Mouse (Mus musculus): Measurements from ENCODE around the gene Hmg20b. TPM values are rescaled to one million over a fixed set of nuclear protein-coding genes. Genes with fewer than 3 reads are reported as not detected.

Gene Hmg20b
- total and polyA plus RNA-seq, 3 experiments: 7.9 to 39.6 (median 18.7) TPM

GRCm38 (mm10) chr10:81375322-81375721 lies 25.0 kb upstream of the Hmg20b start:
- H3K79me2 ChIP-seq (replicated peaks; ENCODE audit: control insufficient read depth, extremely low read depth, insufficient read depth, poor library complexity, severe bottlenecking): peaks cover 36% of the 10 kb centered on the region
- H3K4me1 ChIP-seq (ENCODE audit: control insufficient read depth in 1 of 2, insufficient read depth in 2 of 2): peaks cover 5 to 42% of the 10 kb centered on the region in 2 experiments; a peak in 3 of 4 replicates
- H3K9me3 ChIP-seq (replicated peaks; ENCODE audit: low read length): no peaks in the 10 kb centered on the region
- H3K9ac ChIP-seq (ENCODE audit: insufficient read depth, low read depth): no peak overlapping the region
- H3K4me3 ChIP-seq (replicated peaks in 1 of 3; ENCODE audit: low read depth in 2 of 3, low read length in 2 of 3, poor library complexity in 1 of 3): no peak overlapping the region
- in situ Hi-C loops (cut with MboI; ENCODE audit: low pct_ligation_motif_present, low pct_unique_long_range_greater_than_20kb, low sequenced_read_pairs): no loop called here
- DNase-seq (ENCODE audit: extremely low read depth): no peak
- peaks cover 42 to 51% of the 10 kb centered on the region in 2 experiments for H3K36me3 ChIP-seq (replicated peaks in 1 of 2; ENCODE audit: control insufficient read depth in 1 of 2, insufficient read depth in 1 of 2, low read length in 1 of 2)
- no peak overlapping the region for H3K27ac ChIP-seq (ENCODE audit: insufficient read depth, low read depth)
- no peak overlapping the region for H3K4me2 ChIP-seq (ENCODE audit: insufficient read depth, low read depth, poor library complexity, severe bottlenecking)
- dilution Hi-C loops (cut with MboI; ENCODE audit: extremely low pct_ligation_motif_present, extremely low pct_unique_long_range_greater_than_20kb, low sequenced_read_pairs): no loop called here
- H3K27me3 ChIP-seq (replicated peaks): no peaks in the 10 kb centered on the region
- no peak for TF ChIP-seq KAT2A (IDR thresholded peaks at IDR 0.05; ENCODE audit: insufficient replicate concordance, low read length)
- TF ChIP-seq E2F4 (IDR thresholded peaks at IDR 0.05; ENCODE audit: insufficient replicate concordance, low read depth, low read length): no peak
- no peak for TF ChIP-seq ZC3H11A (IDR thresholded peaks at IDR 0.05; ENCODE audit: low read depth, low read length)
- TF ChIP-seq MEF2A (IDR thresholded peaks at IDR 0.05; ENCODE audit: borderline replicate concordance, low read depth, low read length): no peak
- TF ChIP-seq TBP (conservative IDR thresholded peaks at IDR 0.05; ENCODE audit: low read depth, low read length): no peak
- TF ChIP-seq HCFC1 (IDR thresholded peaks at IDR 0.05; ENCODE audit: low read depth, low read length): no peak
- no peak for TF ChIP-seq ZNF384 (IDR thresholded peaks at IDR 0.05; ENCODE audit: low read depth, low read length)
- no peak for TF ChIP-seq SIN3A (IDR thresholded peaks at IDR 0.05; ENCODE audit: low read length)
- TF ChIP-seq PAX5 (IDR thresholded peaks at IDR 0.05; ENCODE audit: low read length): no peak
- TF ChIP-seq IRF4 (IDR thresholded peaks at IDR 0.05; ENCODE audit: low read depth, low read length): no peak
- TF ChIP-seq RCOR1 (conservative IDR thresholded peaks at IDR 0.05; ENCODE audit: low read depth, low read length): no peak
- no peak for TF ChIP-seq ELF1 (IDR thresholded peaks at IDR 0.05; ENCODE audit: low read depth, low read length)
- no peak for TF ChIP-seq MAX (IDR thresholded peaks at IDR 0.05; ENCODE audit: low read length)
- no peak for TF ChIP-seq USF1 (IDR thresholded peaks at IDR 0.05; ENCODE audit: low read depth, low read length)
- no peak for TF ChIP-seq POLR2A (IDR thresholded peaks at IDR 0.05; ENCODE audit: low read depth, low read length)
- TF ChIP-seq GABPA (IDR thresholded peaks at IDR 0.05; ENCODE audit: insufficient replicate concordance, low read depth, low read length): no peak
- TF ChIP-seq CHD1 (IDR thresholded peaks at IDR 0.05; ENCODE audit: low read depth, low read length): no peak
- no peak for TF ChIP-seq MYC (IDR thresholded peaks at IDR 0.05; ENCODE audit: low read depth, low read length)
- no peak for TF ChIP-seq SMC3 (IDR thresholded peaks at IDR 0.05; ENCODE audit: low read depth, low read length)

DNA sequence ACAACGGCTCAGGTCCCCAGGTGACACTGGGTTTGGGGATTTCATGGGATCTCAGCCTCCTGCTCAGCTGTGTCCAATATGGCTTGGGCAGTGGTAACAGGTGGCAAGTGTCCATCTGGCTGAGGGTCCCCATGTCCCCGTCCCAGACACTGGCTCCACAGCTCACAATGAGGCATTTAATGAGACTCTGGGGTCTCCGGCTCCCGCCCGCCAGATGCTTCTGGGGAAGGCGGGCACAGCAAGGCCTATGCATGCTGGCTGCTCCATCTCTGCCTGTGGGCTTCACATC lies 16.9 kb upstream of the Hmg20b start:
- in situ Hi-C loops (cut with MboI; ENCODE audit: low pct_ligation_motif_present, low pct_unique_long_range_greater_than_20kb, low sequenced_read_pairs): no loop called here
- Histone ChIP-seq H3K9ac (ENCODE audit: insufficient read depth, low read depth) (no peak overlapping the region), H3K9me3 (replicated peaks; ENCODE audit: low read length) (no peaks in the 10 kb centered on the region), H3K27ac (ENCODE audit: insufficient read depth, low read depth) (no peak overlapping the region), H3K4me3 (replicated peaks in 1 of 3; ENCODE audit: low read depth in 2 of 3, low read length in 2 of 3, poor library complexity in 1 of 3) (no peak overlapping the region), H3K4me2 (ENCODE audit: insufficient read depth, low read depth, poor library complexity, severe bottlenecking) (no peak overlapping the region), H3K36me3 (replicated peaks in 1 of 2; ENCODE audit: control insufficient read depth in 1 of 2, insufficient read depth in 1 of 2, low read length in 1 of 2) (peaks cover 92 to 100% of the 10 kb centered on the region in 2 experiments), H3K4me1 (ENCODE audit: control insufficient read depth in 1 of 2, insufficient read depth in 2 of 2) (peaks cover 30 to 49% of the 10 kb centered on the region in 2 experiments), H3K27me3 (replicated peaks) (no peaks in the 10 kb centered on the region), H3K79me2 (replicated peaks; ENCODE audit: control insufficient read depth, extremely low read depth, insufficient read depth, poor library complexity, severe bottlenecking) (no peaks in the 10 kb centered on the region; the same call in 1 of the 2 replicates)
- DNase-seq (ENCODE audit: extremely low read depth): no peak
- dilution Hi-C loops (cut with MboI; ENCODE audit: extremely low pct_ligation_motif_present, extremely low pct_unique_long_range_greater_than_20kb, low sequenced_read_pairs): no loop called here
- no peak for TF ChIP-seq RCOR1 (conservative IDR thresholded peaks at IDR 0.05; ENCODE audit: low read depth, low read length)
- TF ChIP-seq ZKSCAN1 (IDR thresholded peaks at IDR 0.05; ENCODE audit: borderline replicate concordance, low read depth, low read length): no peak
- TF ChIP-seq E2F4 (IDR thresholded peaks at IDR 0.05; ENCODE audit: insufficient replicate concordance, low read depth, low read length): no peak
- no peak for TF ChIP-seq MAZ (IDR thresholded peaks at IDR 0.05; ENCODE audit: low read depth, low read length)
- no peak for TF ChIP-seq KAT2A (IDR thresholded peaks at IDR 0.05; ENCODE audit: insufficient replicate concordance, low read length)
- TF ChIP-seq HCFC1 (IDR thresholded peaks at IDR 0.05; ENCODE audit: low read depth, low read length): no peak
- TF ChIP-seq ZC3H11A (IDR thresholded peaks at IDR 0.05; ENCODE audit: low read depth, low read length): no peak
- TF ChIP-seq UBTF (IDR thresholded peaks at IDR 0.05; ENCODE audit: low read depth, low read length): no peak
- no peak for TF ChIP-seq RAD21 (IDR thresholded peaks at IDR 0.05; ENCODE audit: low read depth, low read length)
- no peak for TF ChIP-seq TCF12 (IDR thresholded peaks at IDR 0.05; ENCODE audit: low read depth, low read length)
